Mouse (Mus musculus): Measurements from ENCODE around the gene Ifit1bl2. TPM values are rescaled to one million over a fixed set of nuclear protein-coding genes. Genes with fewer than 3 reads are reported as not detected.
"Not testable (repeated sequence)": the region's sequence is repeated elsewhere in the genome, so short reads cannot be mapped to it uniquely, and the experiment has no call there.

Gene Ifit1bl2
- polyA plus RNA-seq, 1 experiment from 2014 or later: 0.08 TPM

GRCm38 (mm10) chr19:34647630-34648029, 7.1 kb upstream of the Ifit1bl2 start:
- ATAC-seq; H3K9ac ChIP-seq; H3K27ac ChIP-seq; H3K9me3 ChIP-seq (replicated peaks); H3K27me3 ChIP-seq; H3K4me3 ChIP-seq; H3K36me3 ChIP-seq (ENCODE audit: poor library complexity, severe bottlenecking); H3K4me1 ChIP-seq; H3K4me2 ChIP-seq: not testable (repeated sequence)
- WGBS: 91% methylated on average over 8 of the region's 8 CpGs

GRCm38 (mm10) chr19:34642616-34643015, 2.1 kb upstream of the Ifit1bl2 start:
- H3K36me3 ChIP-seq (ENCODE audit: poor library complexity, severe bottlenecking): no peaks in the 10 kb centered on the region
- H3K4me3 ChIP-seq: no peak overlapping the region
- H3K4me2 ChIP-seq: no peak overlapping the region
- no peaks in the 10 kb centered on the region for H3K9me3 ChIP-seq (replicated peaks)
- no peaks in the 10 kb centered on the region for H3K4me1 ChIP-seq
- no peak overlapping the region for H3K27ac ChIP-seq
- ATAC-seq: no peak
- H3K27me3 ChIP-seq: no peaks in the 10 kb centered on the region
- 86% methylated on average over 5 of the region's 5 CpGs for WGBS
- H3K9ac ChIP-seq: no peak overlapping the region

GRCm38 (mm10) chr19:34636933-34637557, 3.5 kb downstream of the Ifit1bl2 start:
- WGBS: 15% methylated on average over 3 of the region's 3 CpGs
- no peaks in the 10 kb centered on the region for H3K9me3 ChIP-seq (replicated peaks)
- ATAC-seq: peak; percentile 80
- no peak overlapping the region for H3K9ac ChIP-seq
- H3K4me2 ChIP-seq: no peak overlapping the region
- H3K27ac ChIP-seq: no peak overlapping the region
- no peak overlapping the region for H3K4me3 ChIP-seq
- no peaks in the 10 kb centered on the region for H3K36me3 ChIP-seq (ENCODE audit: poor library complexity, severe bottlenecking)
- H3K27me3 ChIP-seq: no peaks in the 10 kb centered on the region
- H3K4me1 ChIP-seq: no peaks in the 10 kb centered on the region

- Histone ChIP-seq H3K9ac (no peak overlapping the region), H3K9me3 (replicated peaks) (no peaks in the 10 kb centered on the region), H3K27ac (no peak overlapping the region), H3K36me3 (ENCODE audit: poor library complexity, severe bottlenecking) (no peaks in the 10 kb centered on the region), H3K27me3 (no peaks in the 10 kb centered on the region), H3K4me3 (no peak overlapping the region), H3K4me1 (no peaks in the 10 kb centered on the region), H3K4me2 (no peak overlapping the region)
- 80% methylated on average over 2 of the region's 2 CpGs for WGBS
- ATAC-seq: no peak
These were observed 7.1 kb downstream of the Ifit1bl2 start for GRCm38 (mm10) chr19:34633484-34633883.

- Histone ChIP-seq H3K27ac (no peak overlapping the region), H3K27me3 (no peaks in the 10 kb centered on the region), H3K4me3 (no peak overlapping the region), H3K4me1 (no peaks in the 10 kb centered on the region), H3K4me2 (no peak overlapping the region), H3K9ac (no peak overlapping the region), H3K9me3 (replicated peaks) (no peaks in the 10 kb centered on the region), H3K36me3 (ENCODE audit: poor library complexity, severe bottlenecking) (no peaks in the 10 kb centered on the region)
- no peak for ATAC-seq
These were observed 9.1 kb downstream of the Ifit1bl2 start for GRCm38 (mm10) chr19:34631487-34631886.

- no peaks in the 10 kb centered on the region for H3K9me3 ChIP-seq (replicated peaks)
- no peak overlapping the region for H3K4me2 ChIP-seq
- no peaks in the 10 kb centered on the region for H3K36me3 ChIP-seq (ENCODE audit: poor library complexity, severe bottlenecking)
- H3K9ac ChIP-seq: no peak overlapping the region
- no peak for ATAC-seq
- no peak overlapping the region for H3K27ac ChIP-seq
- H3K4me3 ChIP-seq: no peak overlapping the region
- H3K27me3 ChIP-seq: no peaks in the 10 kb centered on the region
- WGBS: 85% methylated on average over 2 of the region's 2 CpGs
- no peaks in the 10 kb centered on the region for H3K4me1 ChIP-seq
These were observed 13.0 kb downstream of the Ifit1bl2 start for GRCm38 (mm10) chr19:34627496-34627895.

GRCm38 (mm10) chr19:34624663-34625062, 15.9 kb downstream of the Ifit1bl2 start:
- Histone ChIP-seq H3K9me3 (replicated peaks) (no peaks in the 10 kb centered on the region), H3K4me1 (no peaks in the 10 kb centered on the region), H3K27me3 (no peaks in the 10 kb centered on the region), H3K4me3 (no peak overlapping the region), H3K36me3 (ENCODE audit: poor library complexity, severe bottlenecking) (no peaks in the 10 kb centered on the region), H3K4me2 (no peak overlapping the region), H3K27ac (no peak overlapping the region), H3K9ac (no peak overlapping the region)
- 87% methylated on average over 4 of the region's 4 CpGs for WGBS
- ATAC-seq: no peak

- 94% methylated on average over 6 of the region's 6 CpGs for WGBS
- no peaks in the 10 kb centered on the region for H3K9me3 ChIP-seq (replicated peaks)
- H3K4me1 ChIP-seq: no peaks in the 10 kb centered on the region
- no peak for ATAC-seq
- no peak overlapping the region for H3K4me3 ChIP-seq
- no peak overlapping the region for H3K9ac ChIP-seq
- H3K36me3 ChIP-seq (ENCODE audit: poor library complexity, severe bottlenecking): no peaks in the 10 kb centered on the region
- no peaks in the 10 kb centered on the region for H3K27me3 ChIP-seq
- H3K27ac ChIP-seq: no peak overlapping the region
- H3K4me2 ChIP-seq: no peak overlapping the region
These were observed 16.8 kb downstream of the Ifit1bl2 start for GRCm38 (mm10) chr19:34623781-34624180.

GRCm38 (mm10) chr19:34620871-34621270, 19.7 kb downstream of the Ifit1bl2 start:
- H3K9me3 ChIP-seq (replicated peaks): no peaks in the 10 kb centered on the region
- no peak for ATAC-seq
- H3K36me3 ChIP-seq (ENCODE audit: poor library complexity, severe bottlenecking): no peaks in the 10 kb centered on the region
- 95% methylated on average over 5 of the region's 5 CpGs for WGBS
- H3K4me1 ChIP-seq: no peaks in the 10 kb centered on the region
- H3K27me3 ChIP-seq: no peaks in the 10 kb centered on the region
- no peak overlapping the region for H3K4me3 ChIP-seq
- H3K4me2 ChIP-seq: no peak overlapping the region
- H3K9ac ChIP-seq: no peak overlapping the region
- no peak overlapping the region for H3K27ac ChIP-seq

GRCm38 (mm10) chr19:34612243-34613001, 28.1 kb downstream of the Ifit1bl2 start:
- not testable (repeated sequence) for H3K4me2 ChIP-seq; H3K9ac ChIP-seq; H3K9me3 ChIP-seq (replicated peaks); H3K4me3 ChIP-seq; H3K27me3 ChIP-seq; H3K36me3 ChIP-seq (ENCODE audit: poor library complexity, severe bottlenecking); H3K27ac ChIP-seq; H3K4me1 ChIP-seq; ATAC-seq
- WGBS: 88% methylated on average over 5 of the region's 11 CpGs

GRCm38 (mm10) chr19:34610118-34610517, 30.4 kb downstream of the Ifit1bl2 start:
- not testable (repeated sequence) for H3K27me3 ChIP-seq; ATAC-seq; H3K27ac ChIP-seq; H3K9me3 ChIP-seq (replicated peaks); H3K4me1 ChIP-seq; H3K4me3 ChIP-seq; H3K36me3 ChIP-seq (ENCODE audit: poor library complexity, severe bottlenecking); H3K4me2 ChIP-seq; H3K9ac ChIP-seq
- 78% methylated on average over 3 of the region's 3 CpGs for WGBS

GRCm38 (mm10) chr19:34607237-34608051, 33.1 kb downstream of the Ifit1bl2 start, which contains the start of gene Ifit3b:
TSS of gene Ifit3b (plus strand) at chr19:34607970.
- H3K4me3 ChIP-seq; H3K27ac ChIP-seq; H3K4me1 ChIP-seq; H3K36me3 ChIP-seq (ENCODE audit: poor library complexity, severe bottlenecking); H3K9ac ChIP-seq; H3K9me3 ChIP-seq (replicated peaks); H3K4me2 ChIP-seq; H3K27me3 ChIP-seq: not testable (repeated sequence)
- WGBS: 56% methylated on average over 4 of the region's 4 CpGs
- peak; percentile 55 for ATAC-seq
